Mouse (Mus musculus) kidney, postnatal 10 days (tissue): ENCODE measurements around the gene Rab17.

Experiments used
- DNase-seq: peaks from one replicate; pipeline ENCODE4 v3.0.0; 2021; ENCODE audit warnings: mixed read lengths

The Rab17 gene

GRCm38 (mm10) chr1:90981346-90981745 is 11.9 kb upstream of the Rab17 start:
- peak; percentile 7 for DNase-seq

GRCm38 (mm10) chr1:90980638-90981330 is 11.3 kb upstream of the Rab17 start:
- DNase-seq = peak; percentile 14

- no peak for DNase-seq
These were observed 6.5 kb upstream of the Rab17 start for GRCm38 (mm10) chr1:90975960-90976359.

- DNase-seq = peak; percentile 60
These were observed 5.6 kb upstream of the Rab17 start for GRCm38 (mm10) chr1:90974906-90975649.

- DNase-seq = no peak
These were observed 4.1 kb upstream of the Rab17 start for GRCm38 (mm10) chr1:90973574-90973911.

GRCm38 (mm10) chr1:90972911-90973573 is 3.6 kb upstream of the Rab17 start:
- peak; percentile 98 for DNase-seq

GRCm38 (mm10) chr1:90969881-90970390 is 475 bp upstream of the Rab17 start:
- no peak for DNase-seq

- no peak for DNase-seq
These were observed 812 bp downstream of the Rab17 start for GRCm38 (mm10) chr1:90968649-90969048.

GRCm38 (mm10) chr1:90967583-90967982 is 1.9 kb downstream of the Rab17 start:
- DNase-seq = peak; percentile 69

- peak; percentile 48 for DNase-seq
These were observed 6.5 kb downstream of the Rab17 start for GRCm38 (mm10) chr1:90962994-90963393.

- DNase-seq = no peak
These were observed 6.9 kb downstream of the Rab17 start for GRCm38 (mm10) chr1:90962526-90962925.

GRCm38 (mm10) chr1:90956245-90957096 is 13.0 kb downstream of the Rab17 start:
- DNase-seq = peak; percentile 77

GRCm38 (mm10) chr1:90953688-90954087 is 15.8 kb downstream of the Rab17 start:
- no peak for DNase-seq

- DNase-seq = no peak
These were observed 16.7 kb downstream of the Rab17 start, which contains the start of gene Prlh for GRCm38 (mm10) chr1:90952808-90953207. TSS of gene Prlh (plus strand) at chr1:90953108.

- no peak for DNase-seq
These were observed 17.8 kb downstream of the Rab17 start for GRCm38 (mm10) chr1:90951670-90952069.

- no peak for DNase-seq
These were observed 20.2 kb downstream of the Rab17 start for GRCm38 (mm10) chr1:90949309-90949708.

- no peak for DNase-seq
These were observed 22.2 kb downstream of the Rab17 start for GRCm38 (mm10) chr1:90947252-90947651.

- peak; percentile 22 for DNase-seq
These were observed 24.3 kb downstream of the Rab17 start for GRCm38 (mm10) chr1:90945171-90945570.

GRCm38 (mm10) chr1:90939980-90940379 is 29.5 kb downstream of the Rab17 start:
- DNase-seq = no peak

- no peak for DNase-seq
These were observed 32.5 kb downstream of the Rab17 start for GRCm38 (mm10) chr1:90936990-90937389.

GRCm38 (mm10) chr1:90933001-90933400 is 36.5 kb downstream of the Rab17 start:
- DNase-seq = no peak

GRCm38 (mm10) chr1:90928575-90928934 is 40.9 kb downstream of the Rab17 start:
- DNase-seq = peak; percentile 93
